Mouse (Mus musculus): ENCODE measurements at regions not wholly inside any gene's neighbourhood (a gene's known extent, or its start where the extent isn't known, plus 50 kb on each side); places are given as distances from the start of the nearest gene placed in this dataset.

DNA sequence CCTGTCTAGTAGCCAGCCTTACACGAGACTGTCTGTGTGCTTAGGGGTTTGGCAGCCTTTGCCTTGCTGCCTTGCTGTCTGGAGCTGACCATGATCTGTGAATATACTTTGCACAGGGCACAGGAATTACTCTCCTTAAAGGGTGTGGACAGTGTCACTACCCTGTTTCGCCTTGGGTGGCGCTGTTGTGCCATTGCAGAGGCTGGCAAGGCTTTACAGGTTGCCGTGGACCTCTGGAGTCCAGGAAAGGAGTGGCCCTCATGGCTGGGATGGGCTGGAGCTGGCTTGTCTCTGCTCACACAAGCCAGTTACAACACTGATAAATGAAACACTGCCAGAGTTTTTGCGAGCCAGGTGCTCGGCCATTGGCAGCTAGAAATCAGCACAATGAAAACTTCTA, 110.1 kb upstream of the Agap1 start:
- Histone ChIP-seq H3K4me1 (no peaks in the 10 kb centered on the region), H3K27me3 (replicated peaks; ENCODE audit: low read depth, poor library complexity, severe bottlenecking) (no peaks in the 10 kb centered on the region), H3K36me3 (replicated peaks) (no peaks in the 10 kb centered on the region), H3K9me3 (no peaks in the 10 kb centered on the region), H3K4me3 (no peak overlapping the region), H3K27ac (replicated peaks) (no peak overlapping the region)
- WGBS: 43% methylated on average over 6 of the region's 6 CpGs
- peak; percentile 60 for DNase-seq (ENCODE audit: low spot score)

GRCm38 (mm10) chr1:89347341-89347740, 107.3 kb upstream of the Agap1 start:
- Histone ChIP-seq H3K27me3 (replicated peaks; ENCODE audit: low read depth, poor library complexity, severe bottlenecking) (no peaks in the 10 kb centered on the region), H3K36me3 (replicated peaks) (no peaks in the 10 kb centered on the region), H3K4me1 (no peaks in the 10 kb centered on the region), H3K27ac (replicated peaks) (no peak overlapping the region), H3K4me3 (no peak overlapping the region), H3K9me3 (no peaks in the 10 kb centered on the region)
- DNase-seq (ENCODE audit: low spot score): no peak
- 70% methylated on average over 3 of the region's 3 CpGs for WGBS

GRCm38 (mm10) chr1:89352936-89353335, 101.7 kb upstream of the Agap1 start:
- Histone ChIP-seq H3K4me1 (no peaks in the 10 kb centered on the region; the same call in 1 of the 2 replicates), H3K4me3 (no peak overlapping the region), H3K27me3 (replicated peaks; ENCODE audit: low read depth, poor library complexity, severe bottlenecking) (no peaks in the 10 kb centered on the region), H3K36me3 (replicated peaks) (no peaks in the 10 kb centered on the region), H3K27ac (replicated peaks) (no peak overlapping the region), H3K9me3 (peaks cover 5% of the 10 kb centered on the region; the same call in 1 of the 2 replicates)
- WGBS: 73% methylated on average over 4 of the region's 4 CpGs
- DNase-seq (ENCODE audit: low spot score): no peak

DNA sequence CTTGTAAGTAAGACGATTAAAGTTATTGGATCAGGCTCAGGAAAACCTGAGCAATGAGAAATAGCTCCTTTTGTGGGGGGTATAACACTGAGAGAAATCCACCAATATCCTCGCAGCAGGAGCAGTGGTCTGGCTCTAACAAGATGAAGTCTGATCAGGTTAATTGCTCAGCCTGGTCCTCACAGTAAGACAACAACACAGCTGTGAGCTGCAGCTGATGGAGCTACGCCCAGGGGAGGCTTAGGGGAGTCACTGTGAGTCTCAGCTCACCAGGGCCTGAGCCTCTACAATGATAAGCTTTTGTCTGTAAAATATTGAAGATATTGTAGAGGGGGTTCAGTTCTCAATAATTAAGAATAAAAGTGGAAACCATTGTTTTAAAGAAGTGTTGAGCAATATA, 95.3 kb upstream of the Agap1 start:
- 55% methylated on average over 3 of the region's 3 CpGs for WGBS

DNA sequence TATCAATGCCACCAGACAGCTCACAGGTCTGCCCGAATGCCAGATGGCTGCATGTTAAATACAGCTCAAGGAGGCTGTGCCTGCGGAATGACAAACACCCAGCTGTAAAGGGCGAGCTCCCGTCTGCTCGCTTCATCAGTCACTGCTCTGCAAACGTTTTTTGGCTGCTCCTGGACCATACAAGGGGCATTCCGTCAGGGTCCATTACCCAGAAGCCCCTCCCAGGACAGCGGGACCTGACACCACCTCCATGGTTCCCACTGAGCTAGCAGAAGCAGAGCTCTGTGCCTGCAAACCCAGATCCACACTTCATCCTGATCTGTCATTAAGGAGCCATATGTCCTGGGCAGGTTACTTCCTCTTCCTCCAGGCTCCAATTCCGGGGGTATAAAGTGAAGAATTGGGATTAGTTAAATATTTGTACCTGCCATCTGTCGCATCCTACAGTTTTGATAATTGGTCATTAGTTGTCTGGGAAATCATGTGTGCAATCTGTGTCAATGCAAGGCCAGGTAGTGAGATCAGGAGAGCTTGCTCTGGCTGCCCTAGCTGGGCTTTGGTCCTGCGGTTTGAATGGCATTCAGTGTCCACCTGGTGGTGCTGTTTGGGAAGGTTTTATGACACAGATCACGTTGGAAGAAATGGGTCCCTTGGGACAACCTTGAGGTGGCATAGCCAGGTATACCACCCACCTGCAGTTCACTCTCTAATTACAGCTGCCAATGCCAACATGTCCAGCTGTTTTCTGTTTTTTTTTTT, 89.9 kb upstream of the Agap1 start:
- no peak for DNase-seq (ENCODE audit: low spot score)
- WGBS: 77% methylated on average over 12 of the region's 12 CpGs

More for the DNA sequence above, 95.3 kb upstream of the Agap1 start:
- Histone ChIP-seq H3K27me3 (replicated peaks; ENCODE audit: low read depth, poor library complexity, severe bottlenecking) (no peaks in the 10 kb centered on the region), H3K36me3 (replicated peaks) (no peaks in the 10 kb centered on the region), H3K9me3 (peaks cover 5% of the 10 kb centered on the region; the same call in 1 of the 2 replicates), H3K4me1 (no peaks in the 10 kb centered on the region; the same call in 1 of the 2 replicates), H3K27ac (replicated peaks) (no peak overlapping the region), H3K4me3 (no peak overlapping the region)
- DNase-seq (ENCODE audit: low spot score): no peak

GRCm38 (mm10) chr1:89366891-89367290, 87.7 kb upstream of the Agap1 start:
- Histone ChIP-seq H3K4me3 (no peak overlapping the region), H3K4me1 (peaks cover 13% of the 10 kb centered on the region), H3K27me3 (replicated peaks; ENCODE audit: low read depth, poor library complexity, severe bottlenecking) (no peaks in the 10 kb centered on the region), H3K36me3 (replicated peaks) (no peaks in the 10 kb centered on the region), H3K27ac (replicated peaks) (peak overlapping the region; percentile 57), H3K9me3 (no peaks in the 10 kb centered on the region)
- no peak for DNase-seq (ENCODE audit: low spot score)
- 90% methylated on average over 5 of the region's 5 CpGs for WGBS

More for the DNA sequence above, 89.9 kb upstream of the Agap1 start:
- Histone ChIP-seq H3K4me3 (no peak overlapping the region), H3K27me3 (replicated peaks; ENCODE audit: low read depth, poor library complexity, severe bottlenecking) (no peaks in the 10 kb centered on the region), H3K27ac (replicated peaks) (no peak overlapping the region), H3K9me3 (no peaks in the 10 kb centered on the region), H3K36me3 (replicated peaks) (no peaks in the 10 kb centered on the region), H3K4me1 (peaks cover 13% of the 10 kb centered on the region)

GRCm38 (mm10) chr1:89373806-89374205, 80.8 kb upstream of the Agap1 start:
- Histone ChIP-seq H3K4me1 (no peaks in the 10 kb centered on the region), H3K36me3 (replicated peaks) (no peaks in the 10 kb centered on the region), H3K4me3 (no peak overlapping the region), H3K27ac (replicated peaks) (no peak overlapping the region), H3K9me3 (no peaks in the 10 kb centered on the region), H3K27me3 (replicated peaks; ENCODE audit: low read depth, poor library complexity, severe bottlenecking) (no peaks in the 10 kb centered on the region)
- DNase-seq (ENCODE audit: low spot score): no peak

GRCm38 (mm10) chr1:89374271-89374670, 80.3 kb upstream of the Agap1 start:
- Histone ChIP-seq H3K27ac (replicated peaks) (no peak overlapping the region), H3K27me3 (replicated peaks; ENCODE audit: low read depth, poor library complexity, severe bottlenecking) (no peaks in the 10 kb centered on the region), H3K36me3 (replicated peaks) (no peaks in the 10 kb centered on the region), H3K9me3 (no peaks in the 10 kb centered on the region), H3K4me3 (no peak overlapping the region), H3K4me1 (no peaks in the 10 kb centered on the region)
- 92% methylated on average over 2 of the region's 2 CpGs for WGBS
- no peak for DNase-seq (ENCODE audit: low spot score)

DNA sequence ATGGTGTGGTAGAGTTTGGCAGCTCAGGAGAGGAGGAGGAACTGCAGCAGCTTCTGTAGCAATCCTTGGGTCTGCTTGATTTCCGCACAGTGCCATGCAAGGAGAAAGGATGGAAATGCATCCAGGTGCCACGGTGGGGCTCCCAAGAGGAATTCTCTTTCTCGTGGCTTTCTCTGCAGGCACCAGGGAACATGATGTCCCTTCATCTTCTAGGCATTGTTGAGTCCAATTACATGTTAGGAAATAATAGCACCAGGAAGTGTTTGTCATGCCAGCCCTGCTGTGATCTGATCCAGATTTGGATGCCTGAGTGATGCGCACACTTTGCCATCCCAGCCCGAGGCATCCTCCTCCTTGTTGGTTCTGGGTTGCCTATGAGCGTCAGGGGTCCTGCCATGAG, 72.6 kb upstream of the Agap1 start:
- Histone ChIP-seq H3K27me3 (replicated peaks; ENCODE audit: low read depth, poor library complexity, severe bottlenecking) (no peaks in the 10 kb centered on the region), H3K4me3 (no peak overlapping the region), H3K27ac (replicated peaks) (no peak overlapping the region), H3K9me3 (no peaks in the 10 kb centered on the region), H3K4me1 (no peaks in the 10 kb centered on the region), H3K36me3 (replicated peaks) (no peaks in the 10 kb centered on the region)
- no peak for DNase-seq (ENCODE audit: low spot score)
- WGBS: 80% methylated on average over 6 of the region's 6 CpGs

DNA sequence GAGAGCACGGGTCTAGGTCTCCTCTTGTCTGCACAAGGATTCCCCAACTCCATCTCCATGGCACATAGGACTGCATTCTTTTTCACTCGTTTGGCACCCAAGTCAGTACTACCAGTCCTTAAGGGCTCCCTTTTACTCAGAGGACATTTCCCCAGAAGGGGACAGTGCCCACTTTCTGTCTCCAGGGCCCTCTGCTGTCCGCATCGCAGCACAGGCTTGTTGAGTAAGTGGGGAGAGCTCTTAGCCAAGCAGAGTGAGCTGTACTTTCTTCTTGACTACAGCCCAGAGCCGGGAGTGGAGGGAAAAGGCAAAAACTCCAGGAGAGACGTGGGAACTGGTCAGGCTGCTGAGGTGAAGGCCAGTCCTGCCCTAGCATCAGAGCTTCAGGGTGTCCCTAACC, 69.5 kb upstream of the Agap1 start:
- 0 out of 2 replicates have a peak, but pooled peaks cover 8% of the 10 kb centered on the region for H3K27me3 ChIP-seq (replicated peaks; ENCODE audit: low read depth, poor library complexity, severe bottlenecking)
- H3K4me3 ChIP-seq: no peak overlapping the region
- 67% methylated on average over 6 of the region's 6 CpGs for WGBS

DNA sequence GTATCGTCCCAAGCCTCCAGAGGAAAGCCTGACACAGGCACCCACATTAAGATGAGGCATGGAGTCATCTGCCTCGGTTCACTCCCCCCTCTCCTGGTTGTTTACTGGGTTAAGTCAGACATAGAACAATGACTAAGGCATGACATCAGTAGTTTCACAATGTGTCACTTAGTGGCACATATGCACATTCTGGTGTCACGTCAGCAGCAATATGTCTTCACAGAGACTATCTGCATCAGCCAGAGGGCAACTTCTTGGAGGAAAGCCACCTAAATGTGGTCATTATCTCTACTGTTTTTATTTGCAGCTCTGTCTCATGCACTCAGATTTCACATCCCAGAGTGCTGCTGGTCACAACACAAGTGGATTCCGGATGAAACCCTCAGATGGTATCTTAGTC, 61.9 kb upstream of the Agap1 start:
- no peak overlapping the region for H3K4me3 ChIP-seq
- no peaks in the 10 kb centered on the region for H3K9me3 ChIP-seq
- H3K27me3 ChIP-seq (replicated peaks; ENCODE audit: low read depth, poor library complexity, severe bottlenecking): 0 out of 2 replicates have a peak, but pooled peaks cover 8% of the 10 kb centered on the region
- DNase-seq (ENCODE audit: low spot score): no peak
- H3K27ac ChIP-seq (replicated peaks): no peak overlapping the region
- no peaks in the 10 kb centered on the region for H3K36me3 ChIP-seq (replicated peaks)
- peaks cover 8% of the 10 kb centered on the region; the same call in 1 of the 2 replicates for H3K4me1 ChIP-seq
- 82% methylated on average over 4 of the region's 4 CpGs for WGBS

More for the DNA sequence above, 69.5 kb upstream of the Agap1 start:
- Histone ChIP-seq H3K36me3 (replicated peaks) (no peaks in the 10 kb centered on the region), H3K9me3 (no peaks in the 10 kb centered on the region), H3K4me1 (no peaks in the 10 kb centered on the region), H3K27ac (replicated peaks) (no peak overlapping the region)
- DNase-seq (ENCODE audit: low spot score): no peak

DNA sequence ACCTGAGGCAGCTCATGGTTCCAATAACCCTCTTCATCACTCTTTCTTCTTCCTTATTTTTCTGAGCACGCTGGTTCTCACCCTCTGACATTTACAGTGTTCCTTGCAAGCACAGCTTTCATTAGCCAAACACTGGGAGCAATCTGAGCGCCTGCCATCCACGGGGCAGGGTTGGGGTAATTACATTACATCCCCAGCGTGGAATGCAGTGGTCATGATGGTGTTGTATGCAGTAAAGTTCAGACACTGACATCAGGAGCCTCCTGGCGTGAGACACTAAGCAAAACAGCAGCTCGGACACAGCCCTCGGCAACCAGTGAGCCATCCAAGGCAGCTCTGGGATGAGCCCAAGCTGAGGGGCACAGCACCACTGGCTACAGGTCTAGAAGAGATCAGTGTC, 60.1 kb upstream of the Agap1 start:
- no peaks in the 10 kb centered on the region for H3K36me3 ChIP-seq (replicated peaks)
- 60% methylated on average over 7 of the region's 7 CpGs for WGBS
- no peak overlapping the region for H3K4me3 ChIP-seq
- H3K4me1 ChIP-seq: peaks cover 8% of the 10 kb centered on the region; the same call in 1 of the 2 replicates
- H3K27ac ChIP-seq (replicated peaks): no peak overlapping the region
- DNase-seq (ENCODE audit: low spot score): no peak
- no peaks in the 10 kb centered on the region for H3K27me3 ChIP-seq (replicated peaks; ENCODE audit: low read depth, poor library complexity, severe bottlenecking)
- H3K9me3 ChIP-seq: no peaks in the 10 kb centered on the region

DNA sequence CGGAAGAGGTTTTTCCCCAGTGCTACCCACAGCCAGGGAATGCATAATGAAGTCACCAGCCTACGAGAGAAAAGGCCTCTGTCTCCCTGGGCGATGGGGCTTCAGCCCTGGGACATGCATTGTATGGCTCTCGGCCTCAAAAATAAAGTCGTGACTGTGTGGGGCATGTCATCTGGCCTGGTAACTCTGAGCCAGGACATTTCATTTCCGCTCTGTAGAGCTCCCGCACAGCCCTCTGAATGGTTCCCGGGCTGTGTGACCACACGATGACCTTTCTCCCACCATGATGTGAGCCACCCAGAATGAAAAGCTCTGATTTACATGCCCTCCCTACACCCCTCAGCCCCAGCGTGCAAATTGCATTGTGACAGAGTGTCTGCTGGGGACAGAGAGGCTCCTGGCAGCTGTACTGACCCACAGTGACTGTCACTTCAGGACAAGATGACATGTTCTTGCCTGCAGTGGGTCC, 53.8 kb upstream of the Agap1 start:
- no peak overlapping the region for H3K4me3 ChIP-seq
- 36% methylated on average over 10 of the region's 10 CpGs for WGBS

More for the DNA sequence above, 53.8 kb upstream of the Agap1 start:
- peaks cover 7% of the 10 kb centered on the region for H3K27me3 ChIP-seq (replicated peaks; ENCODE audit: low read depth, poor library complexity, severe bottlenecking)
- no peaks in the 10 kb centered on the region for H3K9me3 ChIP-seq
- H3K27ac ChIP-seq (replicated peaks): no peak overlapping the region
- DNase-seq (ENCODE audit: low spot score): no peak
- peaks cover 16% of the 10 kb centered on the region for H3K4me1 ChIP-seq
- no peaks in the 10 kb centered on the region for H3K36me3 ChIP-seq (replicated peaks)
